Mouse (Mus musculus) liver, embryonic 16.5 days (tissue): ENCODE results near the gene Chchd1. TPM values are rescaled to one million over a fixed set of nuclear protein-coding genes. Genes with fewer than 3 reads are reported as not detected.
"Not testable (repeated sequence)": the region's sequence is repeated elsewhere in the genome, so short reads cannot be mapped to it uniquely, and the experiment has no call there.

Source experiments
- ATAC-seq: fragments of 200-750 bp; cut with Nextera tagmentation; 2 replicates; pipeline ENCODE4 v1.8.0; 2017; ENCODE audit warnings: low read depth, mild to moderate bottlenecking, moderate number of reproducible peaks, moderate library complexity
- H3K27ac ChIP-seq: fragments of 300-500 bp; sonication (generic); 2 replicates; pipeline ENCODE4 v1.5.1; 2014; ENCODE audit warnings: mild to moderate bottlenecking, low read length
- H3K27me3 ChIP-seq: fragments of 300-500 bp; sonication (generic); 2 replicates; pipeline ENCODE4 v1.6.1; 2014; ENCODE audit warnings: low read depth, low read length, mixed read lengths; ENCODE audit not compliant: control insufficient read depth, insufficient read depth
- H3K36me3 ChIP-seq: fragments of 300-500 bp; sonication (generic); 2 replicates; pipeline ENCODE4 v1.6.1; 2014; ENCODE audit warnings: mild to moderate bottlenecking; ENCODE audit not compliant: control insufficient read depth, insufficient read depth
- H3K4me1 ChIP-seq: fragments of 300-500 bp; sonication (generic); 2 replicates; pipeline ENCODE4 v1.6.1; 2014; ENCODE audit warnings: low read depth, low read length, mixed read lengths; ENCODE audit not compliant: control insufficient read depth
- H3K4me2 ChIP-seq: fragments of 300-500 bp; sonication (generic); 2 replicates; pipeline ENCODE4 v1.6.1; 2014; ENCODE audit warnings: low read depth, low read length, mixed read lengths
- H3K4me3 ChIP-seq: fragments of 300-500 bp; sonication (generic); 2 replicates; pipeline ENCODE4 v1.5.1; 2014; ENCODE audit warnings: low read depth, mild to moderate bottlenecking, low read length
- H3K9ac ChIP-seq: fragments of 300-500 bp; sonication (generic); 2 replicates; pipeline ENCODE4 v1.6.1; 2014; ENCODE audit warnings: low read depth, low read length
- H3K9me3 ChIP-seq: fragments of 300-500 bp; sonication (generic); replicated peaks from 2 replicates; pipeline ENCODE4 v1.6.1; 2016; ENCODE audit warnings: low read length; ENCODE audit not compliant: control insufficient read depth
- WGBS: fragments of 180-500 bp; shearing (Covaris S2); extraction: QIAGEN DNeasy Blood & Tissue Kit; methylation state at CpG from one replicate; pipeline ENCODE4 v1.1.7; 2014; ENCODE audit not compliant: insufficient replicate concordance; 5-methylcytosine and 5-hydroxymethylcytosine counted together
- polyA plus RNA-seq: library from polyadenylated mRNA; unstranded; fragments of >200 nt; fragmentation: Nextera tagmentation; extraction: Ambion mirVana; gene quantifications from 2 replicates; pipeline ENCODE4 v1.2.1, GENCODE M21; 2015

Gene Chchd1
- polyA plus RNA-seq, 1 experiment from 2014 or later: 80.3 TPM

- ATAC-seq: peak; percentile 82
- Histone ChIP-seq H3K4me2 (peak within 1 kb of the TSS; percentile 87), H3K9ac (peak within 1 kb of the TSS; percentile 92), H3K4me1 (peaks cover 40% of the 10 kb centered on the region), H3K9me3 (no peaks in the 10 kb centered on the region), H3K27me3 (no peaks in the 10 kb centered on the region), H3K27ac (peak within 1 kb of the TSS; percentile 95), H3K4me3 (peak within 1 kb of the TSS; percentile 93), H3K36me3 (peaks cover 29% of the 10 kb centered on the region)
- under 1% methylated on average over 109 of the region's 111 CpGs for WGBS
These were observed 7.7 kb upstream of the Chchd1 start, which contains the start of gene Fut11 for GRCm38 (mm10) chr14:20694884-20695760. TSS of gene Fut11 (plus strand) at chr14:20694968.

- no peak for ATAC-seq
- H3K4me3 ChIP-seq: peak overlapping the region; percentile 93
- H3K36me3 ChIP-seq: peaks cover 24% of the 10 kb centered on the region
- H3K4me1 ChIP-seq: peaks cover 40% of the 10 kb centered on the region
- peak overlapping the region; percentile 92 for H3K9ac ChIP-seq
- peak overlapping the region; percentile 87 for H3K4me2 ChIP-seq
- H3K27me3 ChIP-seq: no peaks in the 10 kb centered on the region
- H3K9me3 ChIP-seq: no peaks in the 10 kb centered on the region
- peak overlapping the region; percentile 95 for H3K27ac ChIP-seq
- 23% methylated on average over 27 of the region's 27 CpGs for WGBS
These were observed 6.9 kb upstream of the Chchd1 start for GRCm38 (mm10) chr14:20695761-20696520.

- 45% methylated on average over 1 of the region's 1 CpGs for WGBS
- Histone ChIP-seq H3K9me3 (no peaks in the 10 kb centered on the region), H3K36me3 (peaks cover 15% of the 10 kb centered on the region), H3K4me2 (peak overlapping the region; percentile 87), H3K9ac (no peak overlapping the region), H3K27ac (0 out of 2 replicates have a peak overlapping the region, but pooled peaks have one; percentile 7), H3K4me1 (peaks cover 49% of the 10 kb centered on the region), H3K4me3 (peak overlapping the region; percentile 4; the same call in 1 of the 2 replicates), H3K27me3 (no peaks in the 10 kb centered on the region)
- no peak for ATAC-seq
These were observed 5.8 kb upstream of the Chchd1 start for GRCm38 (mm10) chr14:20696986-20697385.

GRCm38 (mm10) chr14:20698515-20698914 lies 4.3 kb upstream of the Chchd1 start:
- H3K9me3 ChIP-seq: no peaks in the 10 kb centered on the region
- H3K9ac ChIP-seq: no peak overlapping the region
- no peak overlapping the region for H3K4me3 ChIP-seq
- peaks cover 3% of the 10 kb centered on the region for H3K36me3 ChIP-seq
- H3K27me3 ChIP-seq: no peaks in the 10 kb centered on the region
- H3K27ac ChIP-seq: 0 out of 2 replicates have a peak overlapping the region, but pooled peaks have one; percentile 8
- H3K4me1 ChIP-seq: peaks cover 51% of the 10 kb centered on the region
- no peak overlapping the region for H3K4me2 ChIP-seq
- ATAC-seq: no peak
- 36% methylated on average over 2 of the region's 2 CpGs for WGBS

- Histone ChIP-seq H3K4me3 (no peak overlapping the region), H3K4me2 (no peak overlapping the region), H3K36me3 (no peaks in the 10 kb centered on the region), H3K27ac (no peak overlapping the region), H3K9me3 (no peaks in the 10 kb centered on the region), H3K4me1 (peaks cover 50% of the 10 kb centered on the region), H3K9ac (no peak overlapping the region), H3K27me3 (no peaks in the 10 kb centered on the region)
- WGBS: 81% methylated on average over 3 of the region's 3 CpGs
- no peak for ATAC-seq
These were observed 2.4 kb upstream of the Chchd1 start for GRCm38 (mm10) chr14:20700362-20700761.

GRCm38 (mm10) chr14:20701554-20701953 lies 1.3 kb upstream of the Chchd1 start:
- H3K27me3 ChIP-seq: no peaks in the 10 kb centered on the region
- H3K4me1 ChIP-seq: peaks cover 43% of the 10 kb centered on the region
- H3K27ac ChIP-seq: no peak overlapping the region
- peak overlapping the region; percentile 78 for H3K4me2 ChIP-seq
- WGBS: 68% methylated on average over 8 of the region's 8 CpGs
- H3K9me3 ChIP-seq: no peaks in the 10 kb centered on the region
- ATAC-seq: no peak
- peak overlapping the region; percentile 16 for H3K9ac ChIP-seq
- H3K36me3 ChIP-seq: no peaks in the 10 kb centered on the region
- H3K4me3 ChIP-seq: peak overlapping the region; percentile 94

- Histone ChIP-seq H3K27ac (peak overlapping the region; percentile 95), H3K27me3 (no peaks in the 10 kb centered on the region), H3K9me3 (no peaks in the 10 kb centered on the region), H3K4me1 (peaks cover 37% of the 10 kb centered on the region), H3K4me3 (peak overlapping the region; percentile 94), H3K9ac (peak overlapping the region; percentile 89), H3K36me3 (no peaks in the 10 kb centered on the region), H3K4me2 (peak overlapping the region; percentile 78)
- ATAC-seq: peak; percentile 5; the same call in 1 of the 2 replicates
- 9% methylated on average over 15 of the region's 15 CpGs for WGBS
These were observed 588 bp upstream of the Chchd1 start for GRCm38 (mm10) chr14:20702096-20702740.

GRCm38 (mm10) chr14:20703461-20703860 lies 655 bp downstream of the Chchd1 start:
- WGBS: 9% methylated on average over 8 of the region's 8 CpGs
- H3K27me3 ChIP-seq, H3K9me3 ChIP-seq, H3K36me3 ChIP-seq, ATAC-seq: not testable (repeated sequence)
- Histone ChIP-seq H3K27ac (peak overlapping the region; percentile 95), H3K4me1 (peaks cover 28% of the 10 kb centered on the region), H3K4me2 (peak overlapping the region; percentile 78), H3K9ac (peak overlapping the region; percentile 89), H3K4me3 (peak overlapping the region; percentile 94)
